ENCODE assay signal across 8 mouse cellular contexts in the genomic region with DNA sequence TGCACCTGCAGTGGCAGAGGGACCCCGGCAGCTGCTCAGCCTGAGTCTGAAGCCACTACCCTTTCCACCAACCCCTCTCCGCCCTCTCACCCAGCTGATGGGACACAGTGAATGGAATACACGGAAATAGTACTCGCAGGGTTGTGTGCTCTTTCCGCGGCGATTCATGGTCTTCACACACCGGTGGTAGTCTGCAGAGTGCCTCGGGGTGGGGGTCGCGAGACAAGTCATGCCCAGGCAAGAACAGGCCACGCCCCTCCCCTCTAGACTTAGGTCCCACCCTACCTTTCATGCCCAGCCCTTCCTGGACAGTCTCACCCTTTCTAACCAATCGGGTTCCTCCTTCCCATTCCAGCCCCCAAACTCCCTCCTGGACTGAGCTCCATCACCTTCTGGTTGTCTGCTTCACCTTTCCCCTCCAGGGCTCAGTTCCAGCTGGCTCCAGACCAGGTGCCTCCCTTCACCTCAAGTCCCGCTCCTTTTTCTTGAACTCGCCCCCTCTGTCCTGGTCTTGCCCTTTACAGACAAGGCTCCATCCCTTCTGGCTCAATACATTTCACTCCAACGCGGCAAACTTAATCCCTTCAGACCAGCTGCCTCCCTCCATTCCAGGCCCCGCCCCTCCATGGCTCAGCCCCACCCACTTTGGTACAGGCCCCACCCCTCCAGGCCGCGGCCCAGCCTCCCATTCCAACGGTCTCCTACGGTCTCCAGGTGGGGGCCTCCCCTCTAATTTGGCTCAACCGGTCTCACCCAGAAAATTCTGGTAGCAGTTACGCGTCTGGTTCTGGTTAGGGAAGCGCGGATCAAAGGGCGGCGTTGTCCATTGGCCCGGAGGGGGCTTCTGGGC. TPM values are rescaled to one million over a fixed set of nuclear protein-coding genes. Genes with fewer than 3 reads are reported as not detected.
DNase-seq lines count a peak whose midpoint lies in the region; ATAC-seq and TF ChIP-seq lines count a peak whose summit lies in the region.

No protein-coding gene starts in this region.

- ATAC-seq in heart, embryonic 15.5 days (replicated peaks; ENCODE audit: insufficient number of reproducible peaks, insufficient read depth, low FRiP score, low read depth): peak; percentile 66
- ATAC-seq in megakaryocyte, adult 5-6 weeks (ENCODE audit: poor library complexity, severe bottlenecking): peak; percentile 60
- no peak; the same call in 1 of the 2 replicates for ATAC-seq in monocyte, adult 5-6 weeks (replicated peaks; ENCODE audit: insufficient number of reproducible peaks, low FRiP score, low TSS enrichment, poor library complexity, severe bottlenecking)

- H3K36me3 ChIP-seq in heart, embryonic 15.5 days: no peaks in the 10 kb centered on the region

- TF ChIP-seq CTCF in gastrocnemius, adult 2 months (IDR thresholded peaks at IDR 0.05): no peak

- H3K27me3 ChIP-seq in heart, embryonic 15.5 days: no peaks in the 10 kb centered on the region

- H3K27ac ChIP-seq in gastrocnemius, adult 2 months: no peak overlapping the region
- H3K27ac ChIP-seq in brown adipose tissue, adult 24 weeks (replicated peaks; ENCODE audit: low read depth, low read length): no peak overlapping the region
- H3K27ac ChIP-seq in heart, embryonic 15.5 days: peak overlapping the region; percentile 48

- no peak for DNase-seq in gastrocnemius, adult 2 months
- DNase-seq in gastrocnemius, adult 18-20 months (ENCODE audit: low spot score): no peak
- peak; percentile 72 for DNase-seq in kidney, postnatal 14 days
- peak; percentile 87 to 93 for DNase-seq in spleen, postnatal 4 days (ENCODE audit: low spot score in 2 of 2)

- no peaks in the 10 kb centered on the region for H3K9me3 ChIP-seq in heart, embryonic 15.5 days (replicated peaks)

- H3K4me2 ChIP-seq in heart, embryonic 15.5 days: peak overlapping the region; percentile 72

- peak overlapping the region; percentile 10; the same call in 1 of the 2 replicates for H3K9ac ChIP-seq in heart, embryonic 15.5 days

- WGBS in heart, embryonic 15.5 days: 2% methylated on average over 30 of the region's 30 CpGs

- peaks cover 6% of the 10 kb centered on the region; the same call in 1 of the 2 replicates for H3K4me1 ChIP-seq in brown adipose tissue, adult 24 weeks (ENCODE audit: control insufficient read depth, insufficient read depth, insufficient read length, low read length)
- peaks cover 16% of the 10 kb centered on the region for H3K4me1 ChIP-seq in heart, embryonic 15.5 days (replicated peaks)

- intact Hi-C loops in gastrocnemius, adult 2 months (cut with DNase I): no loop called here

- peak overlapping the region; percentile 61 for H3K4me3 ChIP-seq in gastrocnemius, adult 2 months
- peak overlapping the region; percentile 47 for H3K4me3 ChIP-seq in brown adipose tissue, adult 24 weeks (ENCODE audit: insufficient read depth, low read depth, low read length)
- peak overlapping the region; percentile 50 for H3K4me3 ChIP-seq in heart, embryonic 15.5 days

RNA-seq across cellular contexts. Expression of a gene that starts 0.7 kb away (rescaled TPM):
- under 1 TPM; 0.51 to 0.78 TPM for total RNA-seq in gastrocnemius, adult 2 months (2021)
- total RNA-seq in gastrocnemius, adult 18-20 months (2021): 1 to 10 TPM in 1 of 2 experiments, under 1 TPM in 1; 0.87 to 1.3 TPM
- 7.9 and 17.6 TPM in 2 replicates for polyA plus RNA-seq in brown adipose tissue, adult 24 weeks (2012; ENCODE audit: insufficient read depth, insufficient read length, missing spikeins)
- 34.9 and 35.6 TPM in 2 replicates for polyA plus RNA-seq in heart, embryonic 15.5 days (2015; fragmentation: Nextera tagmentation; extraction: Ambion mirVana)
- total RNA-seq in megakaryocyte, adult 5-6 weeks (2015): 29.5 and 32.4 TPM in 2 replicates
- 20.5 and 24.8 TPM in 2 replicates for total RNA-seq in megakaryocyte, adult 5-6 weeks (2017)
- 4.7 TPM in 1 of 3 replicates, not detected in the others for total RNA-seq in monocyte, adult 5-6 weeks (2017)

RNA-seq across cellular contexts. Expression of a gene that starts 12.3 kb away (rescaled TPM):
- 10 to 100 TPM in 1 of 2 experiments, 1 to 10 TPM in 1; 8.0 to 11.5 TPM for total RNA-seq in gastrocnemius, adult 2 months (2021)
- total RNA-seq in gastrocnemius, adult 18-20 months (2021): 1 to 10 TPM; 5.5 to 5.6 TPM
- polyA plus RNA-seq in brown adipose tissue, adult 24 weeks (2012; ENCODE audit: insufficient read depth, insufficient read length, missing spikeins): 20.0 and 25.7 TPM in 2 replicates
- polyA plus RNA-seq in heart, embryonic 15.5 days (2015; fragmentation: Nextera tagmentation; extraction: Ambion mirVana): 47.8 and 59.4 TPM in 2 replicates
- total RNA-seq in megakaryocyte, adult 5-6 weeks (2015): 32.4 and 38.4 TPM in 2 replicates
- 44.2 and 58.2 TPM in 2 replicates for total RNA-seq in megakaryocyte, adult 5-6 weeks (2017)
- 25.1 to 60.4 TPM (median 38.0 TPM) in 3 replicates for total RNA-seq in monocyte, adult 5-6 weeks (2017)

RNA-seq across cellular contexts. Expression of a gene that starts 18.9 kb away (rescaled TPM):
- total RNA-seq in gastrocnemius, adult 2 months (2021): not detected
- total RNA-seq in gastrocnemius, adult 18-20 months (2021): not detected
- polyA plus RNA-seq in brown adipose tissue, adult 24 weeks (2012; ENCODE audit: insufficient read depth, insufficient read length, missing spikeins): not detected in 2 replicates
- polyA plus RNA-seq in heart, embryonic 15.5 days (2015; fragmentation: Nextera tagmentation; extraction: Ambion mirVana): not detected in 2 replicates
- total RNA-seq in megakaryocyte, adult 5-6 weeks (2015): not detected in 2 replicates
- total RNA-seq in megakaryocyte, adult 5-6 weeks (2017): not detected in 2 replicates
- total RNA-seq in monocyte, adult 5-6 weeks (2017): not detected in 3 replicates

RNA-seq across cellular contexts. Expression of a gene that starts 27.1 kb away (rescaled TPM):
- total RNA-seq in gastrocnemius, adult 2 months (2021): under 1 TPM in 1 of 2 experiments, not detected in 1; 0.22 TPM
- not detected for total RNA-seq in gastrocnemius, adult 18-20 months (2021)
- not detected in 2 replicates for polyA plus RNA-seq in brown adipose tissue, adult 24 weeks (2012; ENCODE audit: insufficient read depth, insufficient read length, missing spikeins)
- 0.11 TPM in 1 of 2 replicates, not detected in the other for polyA plus RNA-seq in heart, embryonic 15.5 days (2015; fragmentation: Nextera tagmentation; extraction: Ambion mirVana)
- total RNA-seq in megakaryocyte, adult 5-6 weeks (2015): 11.4 and 13.3 TPM in 2 replicates
- total RNA-seq in megakaryocyte, adult 5-6 weeks (2017): 15.5 and 18.0 TPM in 2 replicates
- total RNA-seq in monocyte, adult 5-6 weeks (2017): 5.6 to 6.8 TPM (median 6.4 TPM) in 3 replicates

RNA-seq across cellular contexts. Expression of a gene that starts 30.5 kb away (rescaled TPM):
- not detected for total RNA-seq in gastrocnemius, adult 2 months (2021)
- total RNA-seq in gastrocnemius, adult 18-20 months (2021): under 1 TPM in 1 of 2 experiments, not detected in 1; 0.14 TPM
- not detected in 2 replicates for polyA plus RNA-seq in brown adipose tissue, adult 24 weeks (2012; ENCODE audit: insufficient read depth, insufficient read length, missing spikeins)
- 0.06 TPM in 1 of 2 replicates, not detected in the other for polyA plus RNA-seq in heart, embryonic 15.5 days (2015; fragmentation: Nextera tagmentation; extraction: Ambion mirVana)
- not detected in 2 replicates for total RNA-seq in megakaryocyte, adult 5-6 weeks (2015)
- not detected in 2 replicates for total RNA-seq in megakaryocyte, adult 5-6 weeks (2017)
- not detected in 3 replicates for total RNA-seq in monocyte, adult 5-6 weeks (2017)

Comparison
In these comparisons a context has a peak if more than half of its experiments do, and no peak if none do; other contexts are left out.
1. DNase-seq: peak in kidney, postnatal 14 days (single experiment) and spleen, postnatal 4 days (2 of 2); none in gastrocnemius, adult 2 months (single experiment) and gastrocnemius, adult 18-20 months (single experiment).
2. Peak in every context shown above with its lines, with median percentiles within 50 percentile points of each other: H3K4me3 ChIP-seq.